Mouse (Mus musculus): ENCODE data around the gene Gm11983. TPM values are rescaled to one million over a fixed set of nuclear protein-coding genes. Genes with fewer than 3 reads are reported as not detected.

Gene Gm11983
- polyA plus RNA-seq, 1 experiment = not detected

DNA sequence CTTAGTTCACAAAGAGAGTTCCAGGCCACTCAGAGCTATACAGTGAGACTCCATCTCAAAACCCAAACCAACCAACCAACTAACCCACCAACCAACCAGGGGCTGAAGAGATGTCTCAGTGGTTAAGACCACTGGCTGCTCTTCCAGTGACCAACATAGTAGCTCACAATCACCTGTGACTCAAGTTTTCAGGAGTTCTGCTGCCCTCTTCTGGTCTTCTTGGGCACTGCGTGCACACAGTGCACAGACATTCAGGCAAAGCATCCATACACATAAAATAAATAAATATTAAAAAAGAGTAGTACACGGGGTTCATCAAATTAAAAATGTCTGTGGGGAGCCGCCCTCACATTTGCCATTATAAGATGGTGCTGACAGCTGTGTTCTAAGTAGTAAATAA lies 46.8 kb downstream of the Gm11983 start:
- TF ChIP-seq FLI1 (IDR thresholded peaks at IDR 0.05; ENCODE audit: low read length) = no peak
- no peak overlapping the region for H3K4me3 ChIP-seq (replicated peaks)
- peaks cover 24% of the 10 kb centered on the region for H3K9me3 ChIP-seq
- H3K27me3 ChIP-seq (replicated peaks) = no peaks in the 10 kb centered on the region
- H3K4me1 ChIP-seq = no peaks in the 10 kb centered on the region
- H3K36me3 ChIP-seq (replicated peaks; ENCODE audit: low read length) = no peaks in the 10 kb centered on the region

Other genes starting within 250 kb of the Gm11983 start
- gene Nacad, start 231.6 kb downstream of the Gm11983 start, polyA plus RNA-seq (2012; ENCODE audit: insufficient read depth, low replicate concordance) = 0.34 and 0.63 TPM in 2 replicates
- 55.6 and 136 TPM in 2 replicates for gene Tbrg4, start 211.6 kb downstream of the Gm11983 start, polyA plus RNA-seq (2012; ENCODE audit: insufficient read depth, low replicate concordance)
- not detected in 2 replicates for gene Wap, start 199.0 kb downstream of the Gm11983 start, polyA plus RNA-seq (2012; ENCODE audit: insufficient read depth, low replicate concordance)
- not detected in 2 replicates for gene Ramp3, start 179.1 kb downstream of the Gm11983 start, polyA plus RNA-seq (2012; ENCODE audit: insufficient read depth, low replicate concordance)
- not detected in 2 replicates for gene Adcy1, start 225.8 kb upstream of the Gm11983 start, polyA plus RNA-seq (2012; ENCODE audit: insufficient read depth, low replicate concordance)